Mouse (Mus musculus) lung, postnatal 0 days (tissue): ENCODE results near the gene Serpina3n. TPM values are rescaled to one million over a fixed set of nuclear protein-coding genes. Genes with fewer than 3 reads are reported as not detected.
"Not testable (repeated sequence)": the region's sequence is repeated elsewhere in the genome, so short reads cannot be mapped to it uniquely, and the experiment has no call there.

Experiments
- ATAC-seq: fragments of 200-750 bp; cut with Nextera tagmentation; 2 replicates; pipeline ENCODE4 v1.8.0; 2017; ENCODE audit warnings: moderate library complexity
- DNase-seq: peaks from one replicate; pipeline ENCODE4 v3.0.0-alpha.2; 2016; ENCODE audit warnings: low spot score
- H3K27ac ChIP-seq: fragments of 300-500 bp; sonication (generic); 2 replicates; pipeline ENCODE4 v1.5.1; 2014; ENCODE audit warnings: antibody characterized with exemption, mild to moderate bottlenecking, low read length, mixed read lengths
- H3K27me3 ChIP-seq: fragments of 300-500 bp; sonication (generic); replicated peaks from 2 replicates; pipeline ENCODE4 v1.6.1; 2014; ENCODE audit warnings: low read length, mixed read lengths; ENCODE audit not compliant: insufficient read depth
- H3K36me3 ChIP-seq: fragments of 300-500 bp; sonication (generic); 2 replicates; pipeline ENCODE4 v1.6.1; 2014; ENCODE audit warnings: low read length, mixed read lengths; ENCODE audit not compliant: insufficient read depth
- H3K4me1 ChIP-seq: fragments of 300-500 bp; sonication (generic); 2 replicates; pipeline ENCODE4 v1.6.1; 2014; ENCODE audit warnings: antibody characterized with exemption, low read depth, low read length, mixed read lengths; ENCODE audit not compliant: insufficient read depth
- H3K4me2 ChIP-seq: fragments of 300-500 bp; sonication (generic); replicated peaks from 2 replicates; pipeline ENCODE4 v1.6.1; 2014; ENCODE audit warnings: low read depth, mild to moderate bottlenecking, low read length, moderate library complexity, mixed read lengths
- H3K4me3 ChIP-seq: fragments of 300-500 bp; sonication (generic); 2 replicates; pipeline ENCODE4 v1.5.1; 2014; ENCODE audit warnings: low read depth, low read length
- H3K9ac ChIP-seq: fragments of 300-500 bp; sonication (generic); replicated peaks from 2 replicates; pipeline ENCODE4 v1.6.1; 2014; ENCODE audit warnings: low read depth, mild to moderate bottlenecking
- H3K9me3 ChIP-seq: fragments of 300-500 bp; sonication (generic); 2 replicates; pipeline ENCODE4 v1.6.1; 2016; ENCODE audit warnings: low read length, mixed read lengths
- CTCF ChIP-seq: IDR thresholded peaks from 2 replicates; pipeline ENCODE4 v1.5.1; 2016; ENCODE audit warnings: antibody characterized with exemption, mild to moderate bottlenecking
- EP300 ChIP-seq: IDR thresholded peaks from 2 replicates; pipeline ENCODE4 v1.6.1; 2016; ENCODE audit warnings: antibody characterized with exemption, mild to moderate bottlenecking, control low read depth
- WGBS: fragments of 180-500 bp; shearing (Covaris S2); extraction: QIAGEN DNeasy Blood & Tissue Kit; methylation state at CpG from one replicate; pipeline ENCODE4 v1.1.7; 2014; 5-methylcytosine and 5-hydroxymethylcytosine counted together
- polyA plus RNA-seq: library from polyadenylated mRNA; unstranded; fragments of >200 nt; fragmentation: Nextera tagmentation; extraction: Ambion mirVana; gene quantifications from 2 replicates; pipeline ENCODE4 v1.2.1, GENCODE M21; 2015

The Serpina3n gene
- 7.9 and 12.1 TPM in 2 replicates for polyA plus RNA-seq

DNA sequence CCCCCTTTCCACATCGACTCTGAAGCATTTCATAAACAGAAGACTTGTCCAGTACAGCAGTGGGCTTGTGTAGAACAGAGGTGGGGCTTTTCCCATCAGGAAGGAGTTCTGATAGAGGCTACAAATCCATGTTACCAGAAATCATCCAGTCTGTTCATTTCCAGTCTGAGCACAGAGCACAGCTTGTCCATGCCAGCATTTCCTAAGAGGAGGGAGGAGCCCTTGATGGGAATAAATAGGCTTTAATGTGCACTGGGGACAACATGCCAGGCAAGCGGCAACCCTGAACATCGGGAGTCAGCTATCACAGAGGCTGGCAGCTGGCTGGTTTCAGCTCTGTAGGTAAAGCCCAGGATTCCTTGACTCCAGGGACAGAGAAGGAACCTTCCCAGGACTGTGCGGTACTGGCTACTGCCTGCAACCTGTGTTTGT is at the start of gene Serpina3n:
TSS of gene Serpina3n (plus strand) at position 276 of the 432 bp plus-strand sequence.
- Histone ChIP-seq H3K27me3 (no peaks in the 10 kb centered on the region), H3K9me3 (no peaks in the 10 kb centered on the region), H3K9ac (no peak within 1 kb of the TSS), H3K4me1 (no peaks in the 10 kb centered on the region), H3K4me3 (no peak within 1 kb of the TSS), H3K27ac (no peak within 1 kb of the TSS), H3K36me3 (no peaks in the 10 kb centered on the region), H3K4me2 (no peak within 1 kb of the TSS)
- TF ChIP-seq CTCF (no peak), EP300 (peak; percentile 92)
- ATAC-seq (peak; percentile 79), DNase-seq (peak; percentile 79)
- WGBS: 42% methylated on average over 4 of the region's 4 CpGs

DNA sequence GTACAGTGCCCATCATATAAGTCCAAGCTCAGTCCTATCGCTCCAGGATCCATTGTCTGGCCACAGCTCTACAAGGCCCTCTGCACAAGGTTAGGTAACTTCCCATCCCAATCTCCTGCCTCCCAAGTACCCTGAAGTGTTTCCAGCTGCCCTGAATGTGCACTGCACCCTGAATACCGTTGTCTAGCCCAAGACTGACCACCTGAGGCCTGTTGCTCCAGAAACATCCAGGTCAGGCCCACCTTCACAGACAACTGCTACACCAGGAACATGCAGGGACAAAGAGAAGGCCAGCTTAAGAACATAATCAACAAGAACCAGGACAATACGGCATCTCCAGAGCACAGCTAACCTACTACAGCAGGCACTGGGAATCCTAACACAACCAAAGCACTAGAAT is 36.5 kb upstream of the Serpina3n start:
- Histone ChIP-seq H3K9me3 (no peaks in the 10 kb centered on the region), H3K4me1 (no peaks in the 10 kb centered on the region), H3K27ac (no peak overlapping the region), H3K4me3 (no peak overlapping the region), H3K36me3 (no peaks in the 10 kb centered on the region), H3K4me2 (no peak overlapping the region), H3K27me3 (no peaks in the 10 kb centered on the region), H3K9ac (no peak overlapping the region)
- 79% methylated on average over 3 of the region's 3 CpGs for WGBS
- ATAC-seq (no peak), DNase-seq (no peak)
- TF ChIP-seq CTCF (no peak), EP300 (no peak)

DNA sequence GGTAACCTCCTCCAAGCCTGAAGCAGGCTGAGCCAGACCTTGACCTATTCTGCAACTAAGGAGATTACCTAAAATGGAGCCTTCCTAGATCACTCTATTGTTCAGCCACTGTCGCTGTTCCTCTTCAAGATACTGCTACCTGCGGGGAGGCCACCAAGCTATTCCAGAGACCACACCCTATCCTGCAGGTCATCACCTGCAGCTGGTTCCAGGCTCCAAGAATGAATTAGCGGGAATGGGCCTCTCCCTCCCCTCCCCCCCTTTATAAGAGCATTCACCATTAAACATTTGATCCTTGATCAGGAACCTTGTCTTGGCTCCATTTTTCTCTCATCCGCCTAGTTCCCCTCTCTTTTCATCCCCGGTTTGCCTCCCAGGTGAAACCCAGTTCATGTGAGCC is 29.4 kb upstream of the Serpina3n start:
- WGBS: 73% methylated on average over 5 of the region's 5 CpGs
- DNase-seq: not testable (repeated sequence)

DNA sequence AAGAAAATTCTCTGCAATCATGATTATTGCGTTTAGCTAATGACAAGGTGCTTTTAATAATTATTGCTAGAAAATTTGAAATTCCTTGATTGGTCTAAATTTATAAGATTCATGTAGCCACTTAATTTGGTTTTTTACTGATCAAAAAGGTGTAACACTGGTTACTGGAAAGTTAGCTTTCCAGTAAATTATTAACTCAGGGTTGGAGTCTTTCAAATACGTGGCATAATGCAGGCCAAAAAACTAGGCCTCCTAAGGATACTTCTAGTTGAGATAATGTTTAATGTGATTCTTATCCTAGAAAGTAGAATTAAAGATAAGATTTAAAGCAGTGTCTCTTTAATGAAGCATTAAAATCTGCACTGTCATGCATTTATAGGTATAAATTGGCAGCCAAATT is 28.2 kb upstream of the Serpina3n start:
- H3K9ac ChIP-seq, H3K27me3 ChIP-seq, H3K27ac ChIP-seq, ATAC-seq, H3K4me1 ChIP-seq, H3K4me3 ChIP-seq, DNase-seq, H3K36me3 ChIP-seq, H3K4me2 ChIP-seq, H3K9me3 ChIP-seq: not testable (repeated sequence)
- WGBS: 62% methylated on average over 2 of the region's 2 CpGs

More for the DNA sequence above, 29.4 kb upstream of the Serpina3n start:
- H3K4me2 ChIP-seq, H3K27me3 ChIP-seq, H3K9me3 ChIP-seq, ATAC-seq, H3K4me1 ChIP-seq, H3K4me3 ChIP-seq, H3K9ac ChIP-seq, H3K36me3 ChIP-seq, H3K27ac ChIP-seq: not testable (repeated sequence)

DNA sequence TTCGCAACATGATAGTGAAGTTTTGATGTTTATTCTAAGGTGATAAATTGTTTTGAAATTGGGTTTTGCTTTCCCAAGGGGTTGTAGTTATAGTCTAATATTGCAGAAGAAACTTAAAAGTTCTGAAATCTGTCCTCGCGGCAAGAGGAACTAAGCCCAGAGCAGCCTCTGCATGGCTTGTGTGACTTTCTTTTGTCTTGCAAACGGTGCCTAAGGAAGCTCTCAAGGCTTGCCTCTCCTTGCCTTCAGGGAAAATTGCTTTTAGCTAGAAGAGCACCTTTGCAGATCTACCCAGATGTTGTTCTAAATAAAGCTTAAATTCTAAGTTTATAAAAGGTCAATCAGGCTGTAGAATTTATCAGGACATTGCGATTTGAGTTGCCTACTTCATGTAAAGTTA is 27.7 kb upstream of the Serpina3n start:
- H3K27ac ChIP-seq, H3K4me3 ChIP-seq, H3K4me2 ChIP-seq, DNase-seq, H3K9ac ChIP-seq, ATAC-seq, H3K9me3 ChIP-seq, H3K27me3 ChIP-seq, H3K4me1 ChIP-seq, H3K36me3 ChIP-seq: not testable (repeated sequence)
- 50% methylated on average over 5 of the region's 5 CpGs for WGBS

DNA sequence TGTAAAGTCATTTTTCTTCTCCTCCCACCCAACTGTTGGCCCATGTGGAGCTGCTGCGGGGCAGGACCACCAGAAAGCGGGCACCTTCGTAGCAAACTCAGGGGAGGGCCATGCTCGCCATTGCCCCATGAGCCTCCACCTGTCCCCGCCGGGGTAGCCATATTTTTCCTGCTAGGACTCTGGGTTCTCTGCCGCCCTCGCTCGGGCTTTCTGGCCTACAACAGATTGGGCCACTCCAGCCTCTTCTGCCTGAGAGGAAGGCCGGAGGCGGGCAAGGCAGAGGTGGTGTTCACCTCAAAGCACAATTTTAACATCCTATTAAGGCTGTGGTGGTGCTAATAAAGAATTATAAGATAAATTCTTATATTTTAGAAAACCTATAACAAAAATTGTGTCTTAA is 26.7 kb upstream of the Serpina3n start:
- Histone ChIP-seq H3K4me3 (no peak overlapping the region), H3K27me3 (no peaks in the 10 kb centered on the region), H3K9ac (no peak overlapping the region), H3K36me3 (no peaks in the 10 kb centered on the region), H3K27ac (no peak overlapping the region), H3K4me1 (no peaks in the 10 kb centered on the region), H3K9me3 (no peaks in the 10 kb centered on the region), H3K4me2 (no peak overlapping the region)
- DNase-seq: no peak
- 89% methylated on average over 11 of the region's 11 CpGs for WGBS
- no peak for ATAC-seq
- TF ChIP-seq EP300 (no peak), CTCF (no peak)

DNA sequence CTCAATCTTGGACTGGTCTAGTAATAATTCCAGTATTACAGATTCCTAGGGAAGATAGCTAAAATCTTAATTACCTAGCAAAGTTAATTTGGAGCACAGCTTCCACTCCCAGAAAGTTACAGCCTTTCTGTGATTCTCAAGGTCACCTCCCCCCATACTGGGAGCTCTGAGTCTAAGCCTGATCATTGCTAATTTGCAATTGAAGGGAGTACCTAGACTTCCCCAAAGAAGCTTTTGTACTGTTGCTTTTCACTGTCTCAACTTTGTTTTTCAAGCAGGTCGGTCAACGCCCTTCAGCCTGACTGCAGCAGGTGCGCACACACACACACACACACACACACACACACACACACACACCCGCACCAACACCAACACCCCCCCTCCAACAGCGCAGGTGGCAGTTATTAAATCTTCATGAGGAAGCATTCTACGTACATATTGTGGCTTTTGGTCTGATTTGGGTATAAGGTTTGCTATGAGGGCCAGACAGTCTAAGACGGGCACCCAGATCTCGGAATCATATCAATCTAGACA is 25.4 kb upstream of the Serpina3n start:
- WGBS: 83% methylated on average over 8 of the region's 8 CpGs
- H3K9me3 ChIP-seq, H3K4me3 ChIP-seq, H3K27me3 ChIP-seq, H3K9ac ChIP-seq, DNase-seq, H3K4me2 ChIP-seq, H3K4me1 ChIP-seq, ATAC-seq, H3K36me3 ChIP-seq, H3K27ac ChIP-seq: not testable (repeated sequence)

DNA sequence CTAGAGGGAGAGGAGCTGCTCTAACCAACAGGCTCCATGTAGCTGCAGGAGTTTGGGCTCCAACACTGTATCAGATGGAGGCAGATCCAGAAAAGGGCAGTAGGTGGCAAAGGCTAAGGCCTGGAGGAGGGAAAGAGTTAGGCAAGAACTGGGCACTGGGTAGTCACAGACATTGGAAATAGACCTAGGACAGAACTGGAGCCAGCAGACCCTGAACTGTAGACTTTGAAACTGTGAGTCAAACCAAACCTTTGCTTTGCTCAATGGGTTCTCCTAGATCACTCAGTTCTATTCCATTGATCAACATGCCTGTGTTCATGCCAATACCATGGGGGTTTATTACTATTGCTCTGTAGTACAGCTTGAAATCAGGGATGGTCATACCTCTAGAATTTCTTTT is 20.5 kb upstream of the Serpina3n start:
- H3K4me3 ChIP-seq, ATAC-seq, H3K9me3 ChIP-seq, H3K9ac ChIP-seq, H3K27me3 ChIP-seq, DNase-seq, H3K27ac ChIP-seq, H3K36me3 ChIP-seq, H3K4me2 ChIP-seq, H3K4me1 ChIP-seq: not testable (repeated sequence)

DNA sequence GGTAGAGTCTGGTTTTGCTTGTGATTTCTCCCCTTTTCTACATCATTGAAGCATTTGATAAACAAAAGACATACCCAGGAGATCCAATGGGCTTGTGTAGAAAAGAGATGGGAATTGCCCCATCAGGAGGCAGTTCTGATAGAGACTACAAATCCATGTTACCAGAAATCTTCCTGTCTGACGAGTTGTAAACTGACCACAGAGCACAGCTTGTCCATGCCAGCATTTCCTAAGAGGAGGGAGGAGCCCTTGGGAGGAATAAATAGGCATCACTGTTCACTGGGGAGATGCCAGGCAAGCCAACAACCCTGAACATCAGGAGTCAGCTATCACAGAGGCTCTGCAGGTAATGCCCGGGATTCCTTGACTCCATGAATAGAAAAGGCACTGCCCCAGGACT is 19.7 kb upstream of the Serpina3n start:
- DNase-seq, H3K36me3 ChIP-seq, H3K9me3 ChIP-seq, H3K27me3 ChIP-seq, H3K4me3 ChIP-seq, H3K4me1 ChIP-seq, H3K9ac ChIP-seq, H3K4me2 ChIP-seq, ATAC-seq, H3K27ac ChIP-seq: not testable (repeated sequence)
- 41% methylated on average over 2 of the region's 2 CpGs for WGBS
